Mouse (Mus musculus): ENCODE results near the gene Rbm24.

DNA sequence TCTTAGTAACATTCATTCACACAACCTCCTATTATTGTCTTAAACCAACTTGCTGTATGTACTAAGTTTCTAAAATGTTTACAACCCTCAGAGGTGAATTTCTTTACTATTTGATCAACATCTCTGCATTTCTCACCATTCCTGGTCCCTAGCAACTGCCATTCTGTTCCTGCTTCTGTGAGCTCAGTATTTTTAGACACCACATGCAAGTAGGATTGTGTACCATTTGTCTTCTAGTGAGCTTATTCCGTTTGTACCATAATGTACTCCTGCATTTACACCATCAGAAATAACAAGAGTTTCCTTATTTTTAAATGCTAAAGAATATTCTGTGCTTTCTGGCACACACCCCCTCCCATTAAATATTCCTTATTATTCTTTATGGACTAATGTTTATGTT lies 26.6 kb upstream of the Rbm24 start:
- TF ChIP-seq CTCF (IDR thresholded peaks at IDR 0.05; ENCODE audit: borderline replicate concordance, insufficient read depth, low read depth, low read length) (no peak), POLR2A (IDR thresholded peaks at IDR 0.05; ENCODE audit: borderline replicate concordance, insufficient read depth, low read length) (no peak)

Measured in cerebellum, adult 2 months (tissue).